Mouse (Mus musculus): ENCODE results near the gene Acvr1b.

Acvr1b gene

DNA sequence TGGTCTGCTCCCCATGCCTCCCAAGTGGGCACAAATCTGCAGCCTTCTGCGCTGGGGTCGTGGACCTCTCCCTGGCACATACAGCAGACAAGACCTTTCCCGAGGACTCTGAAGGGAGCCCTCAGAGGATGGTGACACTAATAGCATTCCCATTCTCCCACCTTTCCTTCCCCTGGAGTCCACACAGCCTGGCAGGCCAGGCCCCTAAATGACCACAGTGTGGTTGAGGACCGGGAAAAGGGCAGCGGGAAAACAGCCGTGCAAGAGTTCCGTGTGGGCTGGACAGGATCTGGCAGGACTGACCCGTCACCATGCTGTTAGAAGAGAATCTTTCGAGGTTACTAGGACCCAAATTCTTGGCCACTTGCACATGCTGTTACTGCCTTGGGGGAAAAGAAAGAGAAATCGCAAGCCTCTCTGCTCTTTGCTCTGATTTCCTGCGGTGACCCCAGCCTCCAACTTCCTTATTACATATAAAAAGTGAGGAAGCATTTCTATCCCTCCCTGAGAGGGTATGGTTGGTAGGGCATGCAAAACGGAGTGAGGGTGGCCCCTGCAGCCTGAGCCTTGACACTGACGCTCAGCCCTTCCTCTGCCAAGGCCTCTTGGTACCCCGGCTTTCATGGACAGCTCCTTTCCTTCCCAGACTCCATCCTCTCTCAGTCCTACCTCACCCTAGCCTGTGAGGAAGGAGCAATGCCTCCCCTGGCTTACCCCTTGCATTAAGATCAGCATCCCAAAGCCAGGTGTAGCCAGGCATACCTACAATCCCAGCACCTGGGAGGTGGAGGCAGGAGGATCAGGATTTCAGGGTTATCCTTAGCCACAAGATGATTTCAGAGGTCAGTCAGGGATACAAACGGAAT is 27.5 kb upstream of the Acvr1b start:
- in situ Hi-C loops (cut with MboI, MseI) = loop anchor here (5.0 kb wide), 1 partner anchor 96 kb away; no protein-coding TSS in a partner anchor

DNA sequence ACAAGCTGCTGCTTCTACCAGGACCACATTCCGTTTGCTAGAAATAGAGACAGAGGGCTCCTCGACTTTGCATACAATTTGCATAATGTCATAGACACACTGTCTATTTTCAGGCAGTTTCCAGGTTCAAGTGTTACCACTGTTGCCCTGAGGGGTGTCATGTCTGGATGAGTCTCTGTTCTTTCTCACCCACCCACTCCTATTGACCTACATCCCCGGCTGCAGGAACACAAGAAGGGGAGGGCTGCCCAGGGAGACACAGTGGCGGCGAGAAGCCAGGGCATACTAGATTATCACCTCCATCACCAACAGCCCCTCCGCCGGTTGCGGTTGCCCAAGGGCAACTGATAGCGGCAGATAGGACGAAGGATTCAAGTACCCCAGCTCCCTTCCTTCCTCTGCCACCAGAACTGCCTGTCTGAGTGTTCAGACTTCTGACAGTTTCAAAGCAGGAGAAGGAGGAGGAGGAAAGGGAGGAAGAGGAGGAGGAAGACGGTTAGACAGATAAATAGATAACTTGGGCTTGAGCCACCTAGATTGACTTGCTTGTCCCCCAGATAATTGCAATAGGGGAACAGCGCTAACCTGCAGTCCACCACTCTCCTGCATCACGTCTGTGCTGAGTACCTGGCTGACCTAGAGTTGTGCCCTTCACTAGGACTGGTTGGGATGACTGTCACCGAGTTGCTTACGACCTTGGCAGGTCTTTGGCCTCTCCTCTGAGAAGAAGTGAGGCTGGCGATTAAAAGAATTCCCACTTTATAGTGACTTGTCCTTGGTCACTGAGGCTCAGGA is 26.6 kb upstream of the Acvr1b start:
- in situ Hi-C loops (cut with MboI, MseI) = loop anchor here (5.0 kb wide), 1 partner anchor 95 kb away; no protein-coding TSS in a partner anchor

DNA sequence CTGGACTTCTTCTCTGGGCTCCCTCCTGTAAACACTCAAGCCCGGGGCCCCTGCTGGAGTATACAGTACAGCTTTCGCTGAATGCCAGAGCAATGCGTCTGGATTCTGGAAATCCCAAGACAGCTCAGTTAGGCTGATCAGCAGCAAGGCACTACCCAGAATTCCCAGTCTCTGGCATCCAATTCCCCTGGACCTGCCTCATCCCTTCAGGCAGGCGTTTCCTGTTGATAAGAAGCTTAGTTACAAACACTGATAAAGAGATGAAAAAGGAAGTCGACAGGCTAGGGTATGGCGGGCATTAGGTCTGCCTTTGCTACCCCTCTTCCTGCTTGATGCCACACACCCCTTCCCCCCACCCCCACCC is 26.0 kb upstream of the Acvr1b start:
- in situ Hi-C loops (cut with MboI, MseI) = loop anchor here (5.0 kb wide), 1 partner anchor 94 kb away; no protein-coding TSS in a partner anchor

DNA sequence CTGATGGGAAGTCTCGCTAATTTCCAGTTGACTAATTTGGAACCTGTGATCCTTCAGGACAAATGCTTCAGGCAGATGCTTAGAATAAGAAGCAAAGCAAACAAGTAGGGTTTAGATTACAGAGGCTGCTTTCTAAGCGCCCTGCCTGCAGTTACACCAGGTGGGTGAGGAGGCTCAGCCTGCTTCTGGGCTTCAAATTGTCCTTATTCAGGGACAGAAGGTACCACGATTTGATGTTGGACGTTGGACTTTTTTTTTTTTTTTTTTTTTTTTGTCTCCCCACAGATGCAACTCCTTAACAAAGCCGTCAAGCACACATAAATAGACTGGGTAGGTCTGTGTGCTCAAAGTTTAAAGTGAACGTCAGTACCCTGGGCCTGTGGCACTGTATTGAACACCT is 25.3 kb upstream of the Acvr1b start:
- in situ Hi-C loops (cut with MboI, MseI) = loop anchor here (5.0 kb wide), 1 partner anchor 94 kb away; no protein-coding TSS in a partner anchor

DNA sequence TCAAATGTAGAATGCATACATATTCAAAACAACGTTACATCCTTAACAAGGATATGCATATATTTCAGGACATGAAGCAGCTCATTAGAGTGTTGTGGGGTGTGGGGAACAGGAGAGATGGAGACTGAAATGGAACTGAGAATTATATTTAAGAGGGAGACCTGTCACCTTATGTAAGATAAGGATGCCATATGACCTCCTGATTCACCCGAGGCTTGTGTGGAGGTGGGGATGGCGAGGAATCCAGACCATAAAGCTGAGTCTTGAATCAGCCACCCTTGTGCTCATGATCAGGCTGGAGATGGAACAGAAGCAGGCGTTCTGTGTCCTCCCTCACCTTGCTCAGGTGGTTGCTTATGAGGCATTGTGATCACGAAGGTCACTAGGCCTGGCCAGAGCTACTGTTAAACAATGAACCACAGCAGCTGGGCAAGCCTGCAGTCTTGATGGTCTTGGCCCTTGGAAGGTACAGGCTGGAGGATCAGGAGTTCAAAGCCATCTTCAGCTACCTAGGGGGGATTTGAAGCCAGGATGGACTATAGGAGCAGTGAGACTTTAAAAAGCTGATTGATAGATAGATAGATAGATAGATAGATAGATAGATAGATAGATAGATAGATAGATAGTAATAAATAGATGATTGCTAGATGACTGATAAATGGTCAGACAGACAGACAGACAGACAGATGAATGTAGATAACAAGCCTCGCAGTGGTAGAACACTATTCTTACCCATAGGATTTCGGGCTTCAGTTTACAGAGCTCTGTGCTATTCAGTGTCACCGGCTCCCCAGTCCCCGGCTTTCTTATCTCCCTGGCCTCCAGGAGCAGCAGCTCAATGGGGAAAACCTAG is 22.2 kb upstream of the Acvr1b start:
- in situ Hi-C loops (cut with MboI, MseI) = no loop called here

DNA sequence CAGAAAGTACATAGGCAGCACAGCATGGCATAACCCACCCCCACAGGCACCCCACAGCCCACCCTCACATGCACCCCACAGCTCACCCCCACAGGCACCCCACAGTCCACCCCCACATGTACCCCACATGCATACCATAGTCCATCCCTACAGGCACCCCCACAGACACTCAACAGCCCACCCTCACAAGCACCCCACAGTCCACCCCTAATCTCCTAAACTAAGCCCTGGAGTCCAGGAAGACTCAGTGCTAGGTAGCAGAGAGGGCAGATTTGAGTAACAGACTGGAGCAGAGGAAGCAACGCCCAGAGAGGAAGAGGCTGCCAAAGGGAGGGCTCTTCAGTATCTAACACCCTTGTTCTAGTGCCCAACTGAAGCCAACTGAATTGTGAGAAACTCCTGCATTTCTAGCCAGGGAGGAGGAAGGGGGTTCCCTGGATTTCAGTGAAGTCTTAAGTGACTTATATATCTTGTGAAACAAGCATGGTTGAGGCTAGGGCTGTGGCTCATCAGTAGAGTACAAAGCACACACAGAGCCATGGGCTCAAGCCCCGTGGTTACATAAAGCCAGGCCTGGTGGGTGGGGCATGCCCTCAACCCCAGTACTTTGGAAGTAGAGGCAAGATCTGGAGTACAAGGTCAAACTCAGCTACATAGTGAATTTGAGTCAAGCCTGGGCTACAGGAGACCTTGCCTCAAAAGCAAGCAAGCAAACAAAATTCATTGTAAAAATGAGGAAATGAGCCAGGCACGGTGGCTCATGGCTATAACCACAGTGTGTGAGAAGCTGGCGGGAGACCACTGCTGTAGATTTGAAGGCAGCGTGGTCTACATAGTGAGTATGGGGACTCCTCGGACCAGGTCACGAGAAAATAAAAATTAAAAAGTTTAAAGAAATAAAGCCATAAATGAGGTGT is 18.9 kb upstream of the Acvr1b start:
- in situ Hi-C loops (cut with MboI, MseI) = no loop called here

DNA sequence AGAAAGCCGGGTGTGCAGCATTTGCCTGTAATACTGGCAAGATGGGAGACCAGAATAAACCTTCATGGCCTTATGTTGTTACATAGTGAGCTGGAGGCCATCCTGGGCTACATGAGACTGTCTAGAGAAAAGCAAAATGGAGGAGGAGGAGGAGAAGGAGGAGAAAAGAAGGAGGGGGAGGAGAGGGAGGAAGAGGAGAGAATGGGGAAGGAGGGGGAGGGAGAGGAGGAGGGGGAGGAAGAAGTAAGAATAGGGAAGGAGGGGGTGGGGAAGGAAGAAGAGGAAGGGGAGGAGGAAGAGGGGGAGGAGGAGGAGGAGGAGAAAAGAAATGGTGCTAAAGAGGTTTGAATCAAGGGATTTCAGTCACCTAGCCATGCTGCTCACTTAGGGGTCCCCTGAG is 13.7 kb upstream of the Acvr1b start:
- in situ Hi-C loops (cut with MboI, MseI) = no loop called here

DNA sequence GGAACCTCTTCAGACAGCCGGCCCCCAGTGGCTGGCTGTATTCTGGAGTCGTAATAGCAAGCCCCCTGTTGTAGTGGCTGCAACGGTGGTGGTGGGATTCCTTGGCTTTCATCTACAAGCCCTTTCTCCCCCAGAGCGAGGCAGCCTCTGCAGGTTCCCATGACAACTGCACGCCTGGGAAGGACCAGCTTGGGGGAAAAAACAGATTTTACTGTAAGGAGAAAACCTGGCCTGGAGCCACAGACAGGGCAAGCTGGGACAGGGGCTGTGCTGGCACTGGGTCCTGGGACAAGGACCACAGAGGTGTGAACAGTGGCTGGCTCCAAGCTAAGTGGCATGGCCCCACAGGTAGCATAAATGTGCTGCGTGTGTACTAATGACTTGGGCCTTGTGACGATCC is 13.3 kb upstream of the Acvr1b start:
- in situ Hi-C loops (cut with MboI, MseI) = no loop called here

DNA sequence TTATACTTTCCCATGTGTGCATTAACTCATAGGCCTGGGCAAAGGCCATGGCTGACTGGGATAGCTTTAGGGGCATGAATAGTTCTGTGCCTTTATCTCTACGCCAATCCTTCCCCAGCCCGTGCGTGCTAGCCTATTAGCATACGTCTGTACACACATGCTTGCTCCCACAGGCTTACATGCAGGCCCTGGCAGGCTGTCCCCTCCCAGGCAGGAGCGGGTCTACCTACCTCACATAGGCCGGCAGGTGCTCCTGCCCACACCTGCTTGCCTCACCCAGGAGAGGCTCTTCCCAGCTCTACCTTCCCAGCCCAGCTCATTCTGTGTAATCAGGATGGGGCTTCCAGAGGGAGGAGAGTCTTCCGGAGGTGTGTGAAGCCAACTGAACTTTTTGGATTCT is 12.3 kb upstream of the Acvr1b start:
- in situ Hi-C loops (cut with MboI, MseI) = no loop called here

DNA sequence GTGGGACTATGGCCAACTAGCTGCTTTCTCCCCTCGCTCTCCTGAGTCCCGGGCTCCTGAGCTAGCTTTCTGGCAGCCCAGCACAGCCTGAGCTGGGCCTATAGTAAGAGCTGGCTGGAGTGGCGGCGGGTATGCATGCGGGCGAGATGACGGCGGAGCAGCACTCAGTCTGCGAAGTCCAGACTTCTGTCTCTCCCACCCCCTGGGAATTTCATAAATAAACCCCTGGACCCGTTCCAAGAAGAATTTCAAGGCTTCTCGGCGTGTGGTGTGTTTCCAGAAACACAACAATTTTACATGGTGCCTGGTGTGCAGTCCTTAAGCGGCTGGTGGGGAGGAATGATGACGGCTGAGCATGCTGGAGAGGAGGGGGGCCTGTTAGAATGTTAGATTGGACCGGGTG is 10.8 kb upstream of the Acvr1b start:
- in situ Hi-C loops (cut with MboI, MseI) = no loop called here

DNA sequence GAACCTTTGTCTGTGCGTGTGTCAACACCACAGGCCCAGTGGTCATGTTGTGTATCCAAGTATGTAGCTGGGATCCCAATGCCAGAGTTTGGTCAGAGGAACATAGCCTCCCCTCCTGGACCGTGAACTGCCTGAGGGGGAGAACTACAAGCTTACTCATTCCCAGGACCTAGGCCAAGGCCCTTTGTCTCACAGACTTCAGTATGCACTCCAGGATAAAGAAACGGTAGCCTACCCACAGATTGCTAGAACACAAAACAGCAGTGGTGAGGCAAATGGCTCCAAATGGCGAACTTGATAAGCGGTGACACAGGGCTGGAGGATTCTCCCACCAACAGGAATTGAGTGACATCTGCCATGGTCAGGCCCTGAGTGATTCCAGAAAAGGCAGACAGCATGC is 10.0 kb upstream of the Acvr1b start:
- in situ Hi-C loops (cut with MboI, MseI) = no loop called here

DNA sequence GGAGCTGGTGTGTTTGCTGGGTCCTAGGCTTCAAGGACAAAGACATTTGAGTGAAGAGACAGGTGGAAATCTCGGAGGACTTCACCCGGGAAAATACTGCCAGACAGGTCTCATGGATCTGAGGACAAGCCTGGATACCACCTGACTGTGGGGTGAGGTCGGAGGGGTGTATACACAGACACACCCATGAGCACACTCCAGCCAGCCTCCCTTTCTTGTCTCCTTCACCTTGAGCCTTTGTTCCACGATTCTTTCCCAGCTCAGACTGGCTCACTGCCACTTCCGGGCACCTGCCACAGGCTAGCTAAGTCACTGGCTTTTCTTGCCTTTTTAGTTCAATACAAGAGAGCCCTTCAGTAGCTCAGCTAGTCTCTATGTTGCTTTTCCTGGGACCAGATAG is 9.6 kb upstream of the Acvr1b start:
- in situ Hi-C loops (cut with MboI, MseI) = no loop called here

DNA sequence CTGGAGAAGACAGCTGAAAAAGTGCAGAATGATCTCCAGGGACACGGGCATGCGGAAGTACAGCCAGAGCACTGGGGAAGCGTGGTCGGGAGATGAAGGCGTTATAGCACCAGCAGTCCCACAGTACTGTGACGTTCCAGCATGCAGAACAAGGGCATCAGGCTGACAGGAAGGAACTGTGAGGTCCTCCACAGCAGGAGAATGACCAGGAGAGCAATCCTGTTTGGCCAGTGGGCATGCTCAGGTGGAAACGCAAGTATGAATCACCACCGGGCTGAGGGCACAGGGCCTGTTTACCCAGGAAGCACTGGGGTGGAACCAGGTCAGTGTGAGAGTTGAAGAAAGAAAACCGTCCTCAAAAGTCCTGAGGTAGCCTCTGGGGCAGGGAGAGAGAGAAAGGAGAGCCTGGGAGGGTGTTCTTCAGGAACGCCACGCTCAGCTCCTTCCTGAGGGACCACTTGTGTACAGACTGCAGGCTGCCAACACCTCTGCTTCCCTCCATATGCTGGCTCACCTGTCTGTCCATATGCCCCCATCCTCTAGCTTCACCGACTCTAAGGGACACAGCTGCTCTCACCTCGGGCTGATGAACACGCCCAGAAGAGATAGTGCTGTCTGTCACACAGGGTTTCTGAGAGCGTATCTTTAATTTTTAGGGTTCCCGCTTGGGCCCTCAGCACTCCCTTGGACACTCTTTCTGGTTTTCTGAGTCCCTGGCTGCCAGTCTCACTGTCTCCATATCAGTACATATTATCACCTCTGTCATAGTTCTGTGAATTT is 8.0 kb upstream of the Acvr1b start:
- in situ Hi-C loops (cut with MboI, MseI) = no loop called here

DNA sequence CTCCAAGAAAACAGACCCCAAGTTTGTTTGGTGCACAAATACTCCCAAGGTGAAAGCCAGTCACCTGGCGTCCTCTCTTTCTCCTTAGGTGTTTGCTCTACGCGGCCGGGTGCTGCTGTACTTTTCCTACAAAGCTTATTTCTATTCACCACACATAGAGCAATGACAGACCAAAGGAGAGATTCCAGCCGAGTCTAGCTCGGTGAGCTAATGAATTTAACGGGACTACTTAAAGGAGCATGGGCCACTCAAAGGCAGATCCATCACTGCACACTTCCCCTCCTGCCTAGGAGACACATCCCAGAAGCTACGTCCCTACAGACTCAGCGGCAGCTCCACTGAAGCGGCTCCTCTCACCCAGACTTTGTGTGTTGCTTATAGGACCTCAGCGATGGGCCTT is 6.3 kb upstream of the Acvr1b start:
- in situ Hi-C loops (cut with MboI, MseI) = no loop called here

DNA sequence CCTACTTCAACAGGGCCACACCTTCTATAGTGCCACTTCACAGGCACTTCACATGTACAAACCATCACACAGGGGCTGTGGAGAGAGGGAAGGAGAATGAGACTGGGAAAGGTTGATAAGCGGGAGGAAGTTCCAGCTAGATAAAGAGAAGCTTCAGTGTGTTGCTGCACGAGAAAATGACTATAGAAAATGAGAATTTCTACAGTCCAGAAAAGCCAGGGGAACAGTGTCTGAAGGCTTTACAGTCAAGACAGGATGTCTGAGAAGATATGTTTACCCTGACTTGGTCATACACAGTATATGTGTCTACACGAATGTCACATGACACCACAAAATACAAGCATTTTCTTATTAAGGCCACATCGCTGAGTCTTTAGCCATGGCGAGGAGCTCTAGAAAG is 4.0 kb upstream of the Acvr1b start:
- in situ Hi-C loops (cut with MboI, MseI) = no loop called here

DNA sequence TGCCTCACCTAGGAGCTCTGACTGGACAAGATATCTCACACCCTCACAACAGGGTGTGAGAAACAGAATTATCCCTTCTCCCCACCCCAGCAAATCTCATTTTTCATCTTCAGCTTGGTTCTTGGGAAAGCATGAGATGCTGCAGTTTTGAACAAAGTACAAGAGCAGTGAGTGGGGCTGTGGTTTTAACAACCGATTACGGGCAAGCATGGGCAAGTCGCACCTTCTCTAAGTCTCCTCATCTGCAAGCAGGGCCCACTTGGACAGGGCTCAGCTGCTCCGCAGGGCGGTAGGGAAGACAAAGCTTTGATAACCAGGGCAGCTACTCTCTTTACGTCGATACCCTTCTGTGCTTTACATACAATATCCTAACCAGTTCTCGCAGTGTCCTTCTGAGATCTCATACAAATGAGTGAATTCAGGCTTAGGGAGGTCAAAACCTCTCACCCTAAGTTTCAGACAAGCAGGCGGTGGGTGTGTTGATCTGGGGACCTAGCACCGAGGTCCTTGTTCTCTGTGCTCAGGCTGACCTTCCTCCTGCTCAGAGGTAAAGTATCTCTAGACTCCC is 3.4 kb upstream of the Acvr1b start:
- in situ Hi-C loops (cut with MboI, MseI) = no loop called here

DNA sequence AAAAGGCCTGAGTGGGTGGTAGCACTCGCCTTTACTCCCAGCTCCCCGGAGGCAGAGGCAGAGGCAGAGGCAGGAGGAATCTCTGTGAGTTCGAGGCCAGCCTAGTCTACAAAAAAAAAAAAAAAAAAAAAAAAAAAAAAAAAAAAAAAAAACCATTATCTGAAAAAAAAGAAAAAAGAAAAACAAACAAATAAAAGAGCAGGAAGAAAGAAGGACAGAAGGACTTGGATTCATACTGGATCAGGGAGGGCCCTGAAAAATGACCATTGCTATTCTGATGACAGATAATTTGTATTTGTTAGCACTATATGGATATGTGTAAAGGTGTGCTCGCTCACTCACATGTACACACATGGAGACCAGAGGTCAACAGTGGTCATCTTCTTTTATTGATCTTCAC is 2.6 kb upstream of the Acvr1b start:
- in situ Hi-C loops (cut with MboI, MseI) = no loop called here

DNA sequence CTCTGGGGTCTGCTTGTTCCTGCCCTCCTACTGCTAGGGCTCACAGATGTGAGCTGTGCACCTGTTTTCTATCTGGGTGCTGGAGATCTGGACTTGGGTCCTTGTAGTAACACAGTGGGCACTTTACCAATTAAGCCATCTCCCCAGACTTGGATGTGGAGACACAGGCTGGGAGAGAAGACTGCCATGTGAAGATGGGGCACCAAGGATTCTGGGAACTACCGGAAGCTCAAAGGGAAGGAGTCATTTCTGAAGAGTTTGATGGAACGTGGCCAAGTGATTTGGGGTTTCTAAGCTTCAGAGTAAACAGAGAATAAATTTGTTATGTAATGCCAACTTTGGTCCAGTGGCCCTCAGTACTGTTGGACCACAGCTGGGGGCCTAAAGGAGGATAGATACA is 1.9 kb upstream of the Acvr1b start:
- in situ Hi-C loops (cut with MboI, MseI) = no loop called here

DNA sequence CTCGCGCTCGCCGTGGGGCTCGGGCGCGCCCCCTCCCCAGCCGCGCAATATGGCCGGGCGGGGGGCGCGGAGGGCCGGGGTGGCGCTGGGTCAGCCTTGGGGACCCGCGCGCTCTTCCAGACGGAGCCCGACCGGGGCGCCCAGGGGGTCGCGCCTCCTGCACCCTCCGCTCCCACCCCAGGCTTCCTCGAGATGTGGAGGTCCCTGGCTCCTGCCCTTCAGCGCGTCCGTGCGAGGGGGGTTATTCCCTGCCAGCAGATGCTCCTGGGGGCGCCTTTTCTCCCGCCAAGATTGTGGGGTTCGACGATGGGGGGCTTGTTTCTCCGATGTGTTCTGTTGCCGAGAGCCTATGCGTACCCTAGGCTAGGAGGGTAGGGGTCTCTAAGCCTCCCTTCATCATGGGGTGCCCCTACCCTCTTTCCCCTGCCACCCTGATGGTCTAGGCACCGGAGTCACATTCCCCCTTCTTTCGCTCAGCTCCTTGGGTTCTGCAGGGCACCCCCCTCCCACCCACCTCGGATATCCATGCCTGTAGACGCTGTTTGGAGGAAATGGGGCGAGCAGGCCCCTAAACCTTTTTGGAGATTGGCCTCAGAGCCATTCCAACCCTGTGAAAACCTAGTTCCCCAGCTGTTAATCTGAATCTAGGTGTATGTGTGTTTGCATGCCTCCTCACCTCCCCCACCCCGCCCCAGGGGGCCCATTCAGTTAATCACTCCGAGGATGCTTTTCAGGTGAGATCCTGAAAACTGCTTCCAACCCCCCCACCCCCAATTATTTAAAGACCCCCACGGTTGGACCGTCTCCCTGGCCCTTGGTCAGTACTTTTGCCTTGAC is 645 bp downstream of the Acvr1b start:
- in situ Hi-C loops (cut with MboI, MseI) = no loop called here
